Mouse (Mus musculus) adrenal gland, adult (tissue): ENCODE results near the gene Adamtsl3.

Experiments
- DNase-seq, 2 experiments: peaks; one replicate each; pipeline ENCODE4 v3.0.0; 2022 to 2023; ENCODE audit warnings: low spot score in 1 of 2; ENCODE audit not compliant: inconsistent age in 2 of 2

Gene Adamtsl3

DNA sequence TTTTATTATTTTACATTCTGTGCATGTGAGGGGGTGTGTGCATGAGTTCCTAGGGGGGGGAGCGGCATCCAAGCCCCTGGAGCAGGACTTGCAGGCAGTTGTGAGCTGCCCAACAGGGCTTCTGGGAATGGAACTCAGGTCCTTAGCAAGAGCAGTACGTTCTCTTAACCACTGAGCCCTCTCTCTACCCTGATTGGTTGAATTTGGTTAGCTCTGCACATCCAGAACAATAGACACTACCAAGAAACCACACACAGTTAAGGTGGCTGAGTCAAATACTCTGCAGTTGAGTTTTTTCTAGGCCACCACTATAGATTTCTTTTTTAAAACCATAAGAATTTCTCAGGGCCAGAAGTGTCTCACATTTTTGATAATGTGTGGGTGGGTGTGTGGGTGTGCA lies 158.7 kb downstream of the Adamtsl3 start:
- no peak for DNase-seq

DNA sequence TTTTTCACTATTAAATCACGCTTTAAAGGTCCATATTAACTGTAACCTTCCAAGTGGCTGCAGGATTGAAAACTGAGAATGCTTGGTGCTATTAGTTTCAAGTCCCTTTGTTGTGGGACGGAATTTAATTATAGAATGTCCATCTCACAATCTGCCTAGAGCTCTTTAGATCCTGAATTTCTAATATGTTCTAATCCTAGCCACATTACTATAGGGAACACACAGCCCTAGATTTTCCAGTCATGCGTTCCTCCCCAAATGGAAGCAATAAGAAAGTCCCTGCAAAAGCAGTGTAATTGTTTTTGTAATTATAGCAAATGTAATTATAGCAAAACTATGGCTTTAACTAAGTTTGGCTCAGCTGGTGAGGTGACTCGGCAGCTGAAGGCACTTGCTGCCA lies 161.6 kb downstream of the Adamtsl3 start:
- DNase-seq = no peak

DNA sequence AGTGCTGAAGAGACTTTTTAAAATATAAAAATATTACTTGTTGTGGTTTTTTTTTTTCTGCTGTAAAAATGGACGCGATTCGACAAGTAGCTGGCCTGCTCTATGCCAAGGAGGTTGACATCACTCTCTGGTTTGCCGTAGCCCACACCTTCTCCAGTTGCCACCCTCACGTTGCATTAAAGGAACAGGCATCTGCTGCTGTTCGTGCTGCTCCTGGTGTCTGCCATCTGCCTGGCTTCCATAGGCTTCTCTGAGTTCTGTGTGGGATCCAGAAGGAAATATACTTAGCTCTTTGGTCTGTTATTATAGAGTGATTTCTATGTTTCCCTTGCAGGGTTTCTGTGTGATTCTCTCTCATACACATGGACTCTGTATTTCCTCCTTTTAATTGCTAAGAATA lies 165.8 kb downstream of the Adamtsl3 start:
- DNase-seq = no peak

DNA sequence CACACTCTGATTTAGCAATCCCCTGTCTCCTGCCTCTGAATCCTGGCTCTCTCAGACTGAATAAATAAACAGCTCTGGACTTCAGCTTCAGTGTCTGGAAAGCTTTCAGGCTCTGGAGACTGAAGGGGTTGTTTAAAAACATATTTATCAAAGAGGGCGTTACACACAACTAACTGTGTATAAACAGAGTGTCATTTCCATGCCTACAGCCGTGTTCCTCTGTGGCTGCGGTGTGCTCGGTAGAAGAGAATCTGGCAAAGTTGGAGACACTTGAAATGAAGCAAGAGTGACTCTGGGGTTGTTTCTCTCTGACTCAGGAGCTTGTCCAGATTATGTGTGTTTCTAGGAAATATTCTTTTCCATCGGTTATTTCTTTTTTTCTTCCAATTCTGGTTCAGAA lies 167.0 kb downstream of the Adamtsl3 start:
- DNase-seq = no peak

DNA sequence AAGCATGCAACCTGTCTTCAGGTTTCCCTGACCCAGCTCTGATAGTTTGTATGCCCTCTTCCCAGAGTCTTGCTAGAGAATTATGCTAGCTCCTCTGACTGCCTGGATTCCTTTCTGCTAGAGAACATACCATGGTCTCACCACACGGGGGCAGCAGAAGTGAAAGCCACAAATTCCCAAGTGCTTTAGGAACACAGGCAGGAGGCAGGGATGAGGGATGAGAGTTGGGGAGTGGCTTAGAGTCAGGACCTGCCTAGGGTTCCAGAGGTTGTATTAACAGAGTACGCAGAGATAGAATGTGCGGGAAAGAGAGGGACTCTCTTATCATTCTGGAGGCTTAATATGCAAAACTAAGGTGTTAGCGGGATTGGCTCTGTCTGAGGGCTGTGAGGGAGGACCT lies 168.6 kb downstream of the Adamtsl3 start:
- DNase-seq = peak; percentile 27 to 78

DNA sequence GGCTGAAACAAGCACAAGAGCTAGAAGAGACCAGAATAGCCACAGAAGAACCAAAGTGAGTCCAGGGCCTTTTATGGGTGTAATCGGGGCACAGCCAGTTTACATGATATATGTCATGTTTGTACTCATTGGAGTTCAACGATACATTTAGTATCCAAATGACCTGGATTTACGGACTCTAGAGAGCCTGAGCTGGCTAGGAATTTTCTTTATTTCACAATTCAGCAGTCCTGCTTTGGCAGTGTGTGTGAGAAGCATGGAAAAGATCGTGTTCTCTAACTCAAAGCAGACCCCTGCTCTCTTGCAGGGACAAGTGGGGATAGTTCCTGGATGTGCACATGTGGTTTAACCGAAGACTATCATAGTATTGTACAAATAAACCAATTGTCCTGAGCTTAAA lies 195.1 kb downstream of the Adamtsl3 start:
- no peak for DNase-seq

DNA sequence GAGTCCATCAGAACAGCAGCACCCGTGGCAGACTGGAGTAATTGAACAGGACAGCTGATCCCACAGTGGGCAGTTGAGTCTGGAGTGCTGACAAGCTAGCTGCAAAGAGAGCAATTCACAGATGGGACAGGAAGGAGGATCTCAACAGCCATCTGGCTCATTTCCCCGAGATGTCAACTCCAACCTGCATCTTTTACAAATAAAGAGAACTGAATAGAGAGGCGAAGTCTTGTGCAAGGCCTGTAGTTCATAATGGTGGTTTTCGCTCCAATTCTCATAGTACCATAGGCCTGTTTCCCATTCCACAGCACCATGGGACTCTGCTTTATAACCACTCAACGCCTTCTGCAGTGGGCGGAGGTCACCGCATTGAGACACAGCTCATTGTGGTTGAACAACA lies 195.9 kb downstream of the Adamtsl3 start:
- DNase-seq = no peak

DNA sequence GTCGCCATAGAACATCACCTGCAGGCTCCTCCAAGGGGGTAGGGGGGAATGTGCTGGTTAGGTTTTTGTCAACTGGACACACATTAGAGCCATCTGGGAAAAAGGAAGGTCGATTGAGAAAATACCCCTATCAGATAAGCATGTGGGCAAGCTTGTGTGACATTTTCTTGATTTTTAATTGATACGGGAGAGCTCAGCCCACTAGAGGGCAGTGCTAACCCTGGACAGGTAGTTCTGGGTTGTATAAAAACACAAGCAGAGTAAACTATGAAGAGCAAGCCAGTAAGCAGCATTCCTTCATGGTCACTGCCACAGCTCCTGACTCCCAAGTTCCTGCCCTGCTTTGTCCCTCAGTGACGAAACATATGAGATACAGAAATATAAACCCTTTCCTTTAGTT lies 197.7 kb downstream of the Adamtsl3 start:
- no peak for DNase-seq

DNA sequence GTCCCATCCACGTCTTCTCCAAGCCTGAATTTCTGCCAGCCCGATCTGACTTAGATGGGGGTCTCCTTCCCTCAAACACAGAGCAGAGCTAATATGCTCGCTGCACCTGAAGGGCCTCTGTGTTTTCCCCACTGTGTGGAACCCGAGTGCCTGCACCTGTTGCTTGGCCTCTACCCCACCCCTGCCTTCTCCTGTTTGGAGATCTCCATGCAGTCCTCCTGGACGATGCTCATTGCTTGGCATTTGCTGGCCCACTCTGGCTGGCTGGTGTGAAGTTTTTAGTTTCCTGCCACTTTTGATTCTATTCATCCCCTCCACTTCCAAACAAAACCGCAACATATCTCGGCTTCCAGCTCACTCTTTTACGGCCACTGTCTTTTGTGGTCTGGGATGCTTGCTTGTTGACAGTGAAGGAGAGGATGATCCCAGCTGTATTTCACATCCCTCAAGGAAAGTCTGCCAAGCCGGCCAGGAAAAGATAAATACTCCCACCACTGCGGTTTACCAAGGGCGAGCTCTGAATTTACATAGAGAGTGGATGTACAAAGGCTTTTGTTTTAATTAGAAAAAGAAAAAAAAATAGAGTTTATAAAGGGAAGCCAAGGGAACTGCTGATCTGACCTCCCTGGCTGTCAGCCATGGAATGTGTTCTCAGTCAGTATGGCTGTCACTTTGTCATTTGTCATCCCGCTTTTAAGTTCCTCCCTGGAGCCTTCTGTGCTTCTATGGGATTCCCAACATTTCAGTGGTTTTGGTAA lies 198.4 kb downstream of the Adamtsl3 start:
- DNase-seq = peak; percentile 9 to 51

DNA sequence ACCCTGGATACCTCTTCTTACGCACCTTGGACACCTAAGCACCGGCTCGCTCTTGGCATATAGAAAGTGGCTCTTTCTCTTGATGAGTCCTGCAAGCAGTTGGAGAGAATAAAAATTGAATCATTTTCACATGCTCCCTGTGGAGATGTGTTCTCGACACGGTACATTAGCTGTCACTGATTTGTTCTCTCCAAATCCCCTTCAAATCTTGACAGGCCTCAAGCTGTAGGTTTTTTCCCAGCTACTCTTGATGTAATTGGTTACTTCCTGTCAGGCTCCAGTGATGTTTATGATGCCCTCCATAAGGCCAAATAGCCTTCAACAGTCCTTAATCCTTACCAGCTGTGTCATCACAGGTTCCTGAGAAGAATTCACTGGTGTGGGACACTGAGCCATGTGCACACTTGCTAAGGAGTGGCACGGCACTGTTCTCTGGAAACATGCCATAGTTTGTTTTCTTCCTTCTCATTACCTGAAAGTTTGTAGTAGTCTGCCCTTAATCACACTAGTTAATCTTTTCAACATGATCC lies 209.0 kb downstream of the Adamtsl3 start:
- DNase-seq = no peak

DNA sequence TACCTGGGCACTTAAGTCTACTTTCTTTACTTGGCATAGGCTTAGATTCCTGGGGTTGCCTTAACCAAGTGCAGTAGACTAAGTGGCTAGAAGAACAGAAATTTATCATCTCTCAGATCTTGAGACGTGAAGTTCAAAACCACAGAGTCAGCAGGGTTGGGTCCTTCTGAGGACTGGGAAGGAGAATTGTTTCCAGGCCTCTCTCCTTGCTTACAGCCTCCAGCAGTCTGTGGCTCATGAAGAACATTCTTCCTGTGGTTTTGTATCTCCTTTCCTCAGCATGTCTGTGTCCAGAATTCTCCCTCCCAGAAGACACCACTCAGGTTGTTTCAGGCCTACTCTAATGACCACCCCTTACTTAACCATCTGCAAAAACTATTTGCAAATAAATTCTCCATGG lies 216.5 kb downstream of the Adamtsl3 start:
- no peak for DNase-seq

DNA sequence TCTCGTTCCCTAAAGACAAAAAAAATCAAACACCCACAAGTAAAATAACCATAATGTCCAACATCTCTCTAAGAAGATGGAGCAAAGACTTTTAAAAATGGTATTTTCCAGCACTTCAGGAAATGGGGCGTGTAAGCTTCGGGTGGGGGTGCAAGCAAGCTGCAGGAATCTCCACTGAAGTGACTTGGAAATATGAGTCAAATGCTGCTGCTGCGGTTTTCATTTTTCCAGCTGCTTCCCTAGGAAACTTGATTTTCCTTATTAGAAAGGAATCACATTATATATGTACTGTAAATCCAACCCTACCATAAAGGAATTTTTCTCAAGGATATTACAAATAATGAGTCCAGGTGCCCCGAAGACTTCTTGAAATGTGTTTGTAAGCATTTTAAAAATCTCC lies 220.3 kb downstream of the Adamtsl3 start:
- DNase-seq = no peak

DNA sequence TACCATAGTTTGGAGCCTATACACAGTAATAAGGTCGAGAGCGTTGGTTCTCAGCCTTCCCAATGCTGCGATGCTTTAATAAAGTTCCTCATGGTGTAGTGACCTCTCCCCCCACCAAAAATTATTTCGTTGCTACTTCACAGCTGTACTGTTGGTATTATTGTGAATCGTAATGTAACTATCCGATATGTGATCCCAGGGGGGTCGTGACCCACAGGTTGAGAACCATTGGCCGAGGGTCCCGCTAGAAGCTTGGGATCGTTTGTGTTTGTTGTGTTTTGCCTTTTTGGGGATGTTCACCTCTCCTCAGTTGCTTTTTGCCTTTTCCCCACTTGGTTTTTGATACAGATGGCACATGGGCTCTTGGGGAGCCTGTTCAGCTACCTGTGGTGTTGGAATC lies 220.9 kb downstream of the Adamtsl3 start:
- no peak for DNase-seq

DNA sequence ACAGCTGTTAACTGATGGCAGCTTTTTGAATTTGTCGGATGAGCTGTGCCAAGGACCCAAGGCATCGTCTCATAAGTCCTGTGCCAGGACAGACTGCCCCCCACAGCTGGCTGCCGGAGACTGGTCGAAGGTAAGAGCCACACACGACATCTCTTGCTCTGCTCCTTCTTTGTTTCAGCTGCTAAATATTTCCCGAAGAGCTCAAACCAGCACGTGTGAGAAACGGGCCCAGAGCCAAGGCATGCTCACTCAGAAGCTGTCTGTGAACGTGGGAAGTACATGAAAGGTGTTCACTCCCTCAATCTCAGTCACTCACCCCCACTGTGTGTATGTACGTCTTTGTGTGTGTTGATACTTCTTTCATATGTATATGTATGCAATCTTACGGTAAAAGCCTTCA lies 221.6 kb downstream of the Adamtsl3 start:
- DNase-seq = no peak

DNA sequence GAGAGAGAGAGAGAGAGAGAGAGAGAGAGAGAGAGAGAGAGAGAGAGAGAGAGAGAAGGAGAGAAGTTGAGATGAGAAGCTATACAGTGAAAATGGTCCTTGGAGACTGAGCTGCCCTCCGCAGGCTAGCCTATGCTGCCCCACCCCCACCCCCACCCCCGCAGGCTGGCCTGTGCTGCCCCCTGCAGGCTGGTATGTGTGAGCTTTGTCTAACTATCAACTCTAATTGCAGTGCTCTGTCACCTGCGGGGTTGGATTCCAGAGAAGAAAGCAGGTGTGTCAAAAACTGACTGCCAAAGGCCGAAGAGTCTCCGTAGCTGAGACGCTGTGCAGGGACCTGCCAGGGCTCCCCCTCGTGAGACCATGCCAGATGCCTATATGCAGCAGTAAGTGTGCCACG lies 231.2 kb downstream of the Adamtsl3 start:
- DNase-seq = no peak

DNA sequence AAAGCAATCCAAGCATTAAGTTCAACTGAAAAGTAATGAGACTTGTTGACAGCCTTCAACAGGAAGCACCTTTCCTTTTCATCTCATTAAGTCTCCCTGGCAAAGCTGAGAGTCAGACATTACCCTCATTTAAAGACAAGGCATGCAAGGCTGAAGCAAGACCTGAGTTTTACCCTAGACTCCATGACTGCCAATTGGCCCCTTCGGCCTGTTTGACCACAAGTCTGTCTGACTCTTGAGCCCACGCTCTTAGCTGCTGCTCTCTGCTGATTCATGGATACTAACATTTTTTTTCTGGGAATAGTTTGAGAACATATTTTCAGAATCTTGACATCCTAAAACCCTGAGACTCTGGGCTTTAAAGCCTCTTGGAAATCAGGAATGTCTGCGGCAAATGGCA lies 232.3 kb downstream of the Adamtsl3 start:
- DNase-seq = no peak

DNA sequence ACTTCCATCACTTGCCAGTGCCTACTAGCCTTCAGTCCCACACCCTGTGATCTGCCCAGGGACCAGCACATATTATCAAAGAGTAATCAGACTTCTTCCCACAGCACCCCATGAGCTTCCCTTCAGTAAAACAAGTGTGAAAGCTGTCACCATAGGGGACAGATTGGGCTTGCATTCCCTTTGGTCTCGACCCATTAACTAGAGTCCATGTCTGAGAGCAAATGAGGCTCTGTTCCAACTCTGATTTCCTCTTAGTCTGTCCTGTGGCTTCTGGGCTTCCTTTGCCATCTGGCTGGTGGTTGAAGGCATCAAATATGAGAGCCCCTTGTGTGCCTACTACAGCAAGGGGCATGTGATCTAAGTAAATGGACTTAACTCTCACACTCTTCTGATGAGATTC lies 237.5 kb downstream of the Adamtsl3 start:
- DNase-seq = no peak

DNA sequence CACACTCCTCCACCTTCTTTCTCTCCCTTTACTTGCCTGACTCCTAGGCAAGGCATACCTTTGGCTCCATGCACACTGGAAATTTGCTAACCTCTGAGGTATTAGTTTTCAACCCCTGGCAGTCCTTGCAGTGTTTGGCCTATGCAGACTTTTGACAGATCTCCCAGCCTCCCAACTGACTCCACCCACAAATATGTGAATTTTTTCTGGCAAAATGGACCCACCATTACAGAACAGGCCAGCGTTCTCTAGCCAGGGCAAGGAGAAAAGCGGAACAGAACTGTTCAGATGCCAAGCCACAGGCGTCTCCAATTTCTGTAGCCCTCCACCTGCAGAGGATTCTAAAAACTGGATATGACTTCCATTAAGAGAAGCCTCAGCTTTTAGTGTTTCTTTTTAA lies 244.5 kb downstream of the Adamtsl3 start:
- no peak for DNase-seq

DNA sequence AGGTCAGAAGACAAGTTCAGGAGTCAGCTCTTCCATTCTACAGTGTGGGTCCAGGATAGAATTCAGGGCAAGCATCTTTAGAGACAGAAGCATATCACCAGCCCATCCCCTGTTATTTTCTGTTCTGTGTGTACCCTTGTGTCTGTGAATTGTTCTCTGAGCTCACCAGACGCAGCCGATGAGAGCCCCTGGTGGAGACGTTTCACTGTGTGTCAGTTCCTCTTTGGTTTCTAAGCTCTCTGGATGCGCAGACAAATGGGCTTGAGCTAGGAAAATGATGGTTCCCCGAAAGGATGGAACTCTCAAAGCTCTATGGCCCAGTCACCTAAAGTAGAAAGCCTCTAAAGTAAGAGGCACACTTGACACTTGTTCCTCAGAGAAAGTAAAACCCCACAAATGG lies 246.3 kb downstream of the Adamtsl3 start:
- DNase-seq = no peak

DNA sequence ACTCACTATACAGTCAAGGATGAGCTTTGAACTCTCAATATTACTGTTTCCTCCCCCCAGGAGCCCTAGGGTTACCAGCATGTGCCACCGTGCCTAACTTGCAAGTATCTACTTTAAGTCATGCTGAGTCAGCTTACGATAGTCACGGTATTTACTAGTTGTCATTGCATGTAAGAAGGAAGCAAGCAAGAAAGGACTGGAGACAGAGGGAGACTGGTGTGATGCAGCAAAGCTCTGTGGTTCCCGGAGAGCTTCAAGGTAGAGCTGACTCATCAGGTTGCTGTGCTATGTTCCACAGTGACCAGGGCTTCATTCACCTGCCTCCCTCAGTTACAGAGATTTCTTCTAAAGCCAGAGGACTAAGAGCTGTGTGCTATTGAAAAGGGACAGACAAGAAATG lies 247.0 kb downstream of the Adamtsl3 start:
- DNase-seq = no peak

DNA sequence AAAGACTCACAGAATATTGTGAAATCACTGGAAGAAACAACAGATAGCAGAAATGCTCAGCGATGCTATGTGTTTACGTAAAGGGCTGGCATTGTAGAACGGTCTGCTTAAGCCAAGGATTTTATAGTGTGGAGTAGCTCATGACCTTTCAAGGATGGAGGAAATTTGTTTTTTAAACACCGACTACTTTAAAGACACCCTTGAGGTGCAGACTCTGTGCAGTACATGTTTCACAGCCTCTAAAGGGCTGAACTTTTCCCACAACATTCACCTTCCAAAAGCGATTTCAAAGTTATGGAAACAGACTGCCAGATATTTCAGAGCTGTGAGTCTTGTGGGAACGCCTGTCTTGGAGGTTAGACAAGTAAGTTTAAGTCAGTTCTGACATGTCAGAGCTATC lies 255.4 kb downstream of the Adamtsl3 start:
- no peak for DNase-seq

DNA sequence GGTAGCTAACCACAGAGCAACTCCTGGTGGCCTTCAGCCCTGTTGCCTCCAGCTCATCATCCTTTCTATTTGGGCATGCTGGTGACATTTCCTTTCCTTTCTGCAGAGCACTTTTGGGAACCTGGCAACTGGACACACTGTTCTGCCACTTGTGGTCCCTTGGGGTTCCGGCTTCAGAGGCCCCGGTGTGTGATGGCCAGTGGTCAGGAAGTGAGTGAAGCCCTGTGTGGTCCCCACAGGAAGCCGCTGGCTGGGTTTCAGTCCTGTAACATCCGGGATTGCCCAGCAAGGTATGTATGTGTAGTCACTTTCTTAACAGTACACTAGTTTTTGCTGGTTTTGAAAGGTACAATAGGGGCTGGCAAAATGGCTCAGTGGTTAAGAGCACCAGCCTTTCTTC lies 266.5 kb downstream of the Adamtsl3 start:
- no peak for DNase-seq

DNA sequence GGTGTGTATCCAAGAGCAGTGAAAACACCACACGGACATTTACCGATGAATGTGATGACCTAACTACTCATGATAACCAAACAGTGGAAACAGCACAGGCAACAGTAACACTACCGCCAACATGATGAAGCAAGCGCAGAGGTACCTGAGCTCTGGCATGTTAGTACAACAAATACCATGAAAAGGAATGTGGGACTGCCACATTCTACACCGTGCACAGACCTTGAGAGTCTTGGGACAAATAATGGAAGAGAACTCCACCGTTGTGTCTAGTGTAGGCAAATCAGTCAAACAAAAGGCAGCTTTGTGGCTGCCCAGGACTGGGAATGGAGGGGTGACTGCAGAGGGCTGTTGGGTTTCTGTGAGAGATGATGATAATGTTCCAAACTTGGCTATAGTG lies 269.9 kb downstream of the Adamtsl3 start:
- no peak for DNase-seq
